ENCODE assay signal across 14 mouse cellular contexts in the genomic region with DNA sequence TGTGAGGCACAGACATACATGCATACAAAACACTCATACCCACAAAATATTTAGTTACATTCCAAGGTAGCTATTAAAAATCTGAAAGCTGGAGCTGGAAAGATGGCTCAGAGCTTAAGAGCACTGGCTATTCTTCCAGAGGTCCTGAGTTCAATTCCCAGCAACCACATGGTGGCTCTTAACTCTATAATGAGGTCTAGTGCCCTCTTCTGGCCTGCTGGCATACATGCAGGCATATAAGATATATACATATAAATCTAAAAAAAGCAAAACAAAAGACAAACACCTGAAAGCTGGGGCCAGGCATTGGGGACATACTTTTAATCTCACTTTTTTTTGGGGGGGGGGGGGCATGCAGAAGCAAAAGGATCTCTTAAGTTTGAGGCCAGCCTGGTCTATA. TPM values are rescaled to one million over a fixed set of nuclear protein-coding genes. Genes with fewer than 3 reads are reported as not detected.
DNase-seq lines count a peak whose midpoint lies in the region; ATAC-seq and TF ChIP-seq lines count a peak whose summit lies in the region.
"Had no signal": no experiment of that assay in that cellular context is flagged by ENCODE, and none has a peak within 500 bp of the region (broad histone marks: within the 10 kb centered on the region; RNA-seq: fewer than 3 reads in every experiment).

No protein-coding gene starts in this region.

- no peak overlapping the region for H3K9ac ChIP-seq in hindbrain, postnatal 0 days (replicated peaks; ENCODE audit: low read length)
- H3K9ac ChIP-seq in hindbrain, embryonic 12.5 days: no peak overlapping the region
- H3K9ac ChIP-seq: forebrain, postnatal 0 days; neural tube, embryonic 15.5 days had no signal

- H3K4me2 ChIP-seq in hindbrain, postnatal 0 days (ENCODE audit: low read depth, low read length): no peak overlapping the region
- H3K4me2 ChIP-seq in hindbrain, embryonic 12.5 days (replicated peaks): no peak overlapping the region
- H3K4me2 ChIP-seq: neural tube, embryonic 15.5 days had no signal

- no peak overlapping the region for H3K27ac ChIP-seq in hindbrain, postnatal 0 days
- no peak overlapping the region for H3K27ac ChIP-seq in hindbrain, embryonic 12.5 days
- peak overlapping the region; percentile 16; the same call in 1 of the 2 replicates for H3K27ac ChIP-seq in spleen, adult 2 months (ENCODE audit: insufficient read depth, low read length)
- H3K27ac ChIP-seq: heart, embryonic 10.5 days; neural tube, embryonic 15.5 days had no signal

- H3K4me1 ChIP-seq in hindbrain, postnatal 0 days (ENCODE audit: insufficient read depth, low read length): no peaks in the 10 kb centered on the region
- H3K4me1 ChIP-seq in hindbrain, embryonic 12.5 days: no peaks in the 10 kb centered on the region
- peaks cover 3% of the 10 kb centered on the region; the same call in 1 of the 2 replicates for H3K4me1 ChIP-seq in spleen, adult 2 months (ENCODE audit: control insufficient read depth, insufficient read depth, insufficient read length)
- H3K4me1 ChIP-seq: heart, embryonic 10.5 days; neural tube, embryonic 15.5 days had no signal

- ATAC-seq in hindbrain, postnatal 0 days: no peak
- no peak for ATAC-seq in hindbrain, embryonic 12.5 days (ENCODE audit: low FRiP score)
- ATAC-seq: forebrain, postnatal 0 days; midbrain, embryonic 16.5 days had no signal

- DNase-seq in hindbrain, postnatal 0 days (ENCODE audit: low spot score): no peak
- peak in 1 of 2 experiments; percentile 7 for DNase-seq in spleen, adult 2 months (ENCODE audit: low read depth in 1 of 2, low spot score in 2 of 2)
- DNase-seq in spleen, postnatal 14 days (ENCODE audit: low spot score in 2 of 2): no peak
- peak; percentile 83 for DNase-seq in ZHBTc4 (ENCODE audit: low read depth, low spot score)
- no peak for DNase-seq in c-Kit-positive CD71-positive TER-119-positive erythroid progenitor cells, embryonic 14.5 days (ENCODE audit: low spot score)
- no peak for DNase-seq in ovary, postnatal 36 days (ENCODE audit: low spot score)
- no peak for DNase-seq in frontal cortex, postnatal 10 days (ENCODE audit: low spot score in 2 of 2)
- DNase-seq: cerebellum, adult 8-10 months; forebrain, postnatal 0 days; kidney, adult 9 months had no signal

- TF ChIP-seq CTCF in hindbrain, postnatal 0 days (IDR thresholded peaks at IDR 0.05; ENCODE audit: low read depth): peak; percentile 26; the same call in 1 of the 2 replicates
- TF ChIP-seq CTCF in spleen, adult 2 months (IDR thresholded peaks at IDR 0.05; ENCODE audit: extremely low read depth, insufficient read depth, insufficient read length, insufficient replicate concordance): no peak

- no peaks in the 10 kb centered on the region for H3K9me3 ChIP-seq in hindbrain, postnatal 0 days (ENCODE audit: low read length)
- no peaks in the 10 kb centered on the region for H3K9me3 ChIP-seq in hindbrain, embryonic 12.5 days (replicated peaks)
- H3K9me3 ChIP-seq: heart, embryonic 10.5 days; neural tube, embryonic 15.5 days had no signal

- H3K27me3 ChIP-seq in hindbrain, postnatal 0 days (ENCODE audit: insufficient read depth, low read length): no peaks in the 10 kb centered on the region
- H3K27me3 ChIP-seq in hindbrain, embryonic 12.5 days: no peaks in the 10 kb centered on the region
- no peaks in the 10 kb centered on the region for H3K27me3 ChIP-seq in spleen, adult 2 months (ENCODE audit: control insufficient read depth, insufficient read depth, low read length)
- H3K27me3 ChIP-seq: neural tube, embryonic 15.5 days had no signal

- no peak for TF ChIP-seq POLR2A in spleen, adult 2 months (IDR thresholded peaks at IDR 0.05; ENCODE audit: low read depth, low read length)

- peaks cover 11% of the 10 kb centered on the region; the same call in 1 of the 2 replicates for H3K36me3 ChIP-seq in hindbrain, postnatal 0 days (ENCODE audit: insufficient read depth, low read length)
- H3K36me3 ChIP-seq in hindbrain, embryonic 12.5 days: peaks cover 55% of the 10 kb centered on the region
- H3K36me3 ChIP-seq in spleen, adult 2 months (ENCODE audit: control insufficient read depth, insufficient read depth, low read length): peaks cover 29% of the 10 kb centered on the region

- H3K4me3 ChIP-seq in hindbrain, postnatal 0 days (ENCODE audit: low read length): no peak overlapping the region
- no peak overlapping the region for H3K4me3 ChIP-seq in hindbrain, embryonic 12.5 days
- no peak overlapping the region for H3K4me3 ChIP-seq in spleen, adult 2 months (ENCODE audit: extremely low read depth, insufficient read depth, insufficient read length)
- H3K4me3 ChIP-seq: heart, embryonic 10.5 days; neural tube, embryonic 15.5 days had no signal

RNA-seq across cellular contexts. Expression of a gene that starts 17.0 kb away (rescaled TPM):
- total RNA-seq in hindbrain, postnatal 0 days (2014; rRNA removed): 55.3 and 61.3 TPM in 2 replicates
- polyA plus RNA-seq in hindbrain, postnatal 0 days (2015; fragmentation: Nextera tagmentation; extraction: Ambion mirVana): 29.1 and 32.2 TPM in 2 replicates
- polyA plus RNA-seq in hindbrain, embryonic 12.5 days (2016; fragmentation: Nextera tagmentation; extraction: Ambion mirVana): 47.6 and 49.1 TPM in 2 replicates
- 34.0 and 39.3 TPM in 2 replicates for polyA plus RNA-seq in spleen, adult 2 months (2012; rRNA removed)

RNA-seq across cellular contexts. Expression of a gene that starts 32.1 kb away (rescaled TPM):
- total RNA-seq in hindbrain, postnatal 0 days (2014; rRNA removed): 20.7 and 23.0 TPM in 2 replicates
- polyA plus RNA-seq in hindbrain, postnatal 0 days (2015; fragmentation: Nextera tagmentation; extraction: Ambion mirVana): 7.1 and 8.7 TPM in 2 replicates
- 17.0 and 19.8 TPM in 2 replicates for polyA plus RNA-seq in hindbrain, embryonic 12.5 days (2016; fragmentation: Nextera tagmentation; extraction: Ambion mirVana)
- 22.2 and 30.5 TPM in 2 replicates for polyA plus RNA-seq in spleen, adult 2 months (2012; rRNA removed)
